Mouse (Mus musculus) liver, postnatal 0 days (tissue): ENCODE data around the gene Lpgat1. TPM values are rescaled to one million over a fixed set of nuclear protein-coding genes. Genes with fewer than 3 reads are reported as not detected.

Experiments
- ATAC-seq: fragments of 200-750 bp; cut with Nextera tagmentation; 2 replicates; pipeline ENCODE4 v1.8.0; 2017; ENCODE audit warnings: mild to moderate bottlenecking, moderate library complexity
- DNase-seq: peaks from one replicate; pipeline ENCODE4 v3.0.0-alpha.2; 2016
- H3K27ac ChIP-seq: fragments of 300-500 bp; sonication (generic); 2 replicates; pipeline ENCODE4 v1.5.1; 2014; ENCODE audit warnings: antibody characterized with exemption, moderate library complexity, mild to moderate bottlenecking, low read depth
- H3K27me3 ChIP-seq: fragments of 300-500 bp; sonication (generic); 2 replicates; pipeline ENCODE4 v1.6.1; 2014; ENCODE audit warnings: low read length, control low read depth, mixed read lengths; ENCODE audit not compliant: insufficient read depth
- H3K36me3 ChIP-seq: fragments of 300-500 bp; sonication (generic); replicated peaks from 2 replicates; pipeline ENCODE4 v1.6.1; 2014; ENCODE audit warnings: mild to moderate bottlenecking, control low read depth, low read length, moderate library complexity, mixed read lengths; ENCODE audit not compliant: insufficient read depth
- H3K4me1 ChIP-seq: fragments of 300-500 bp; sonication (generic); 2 replicates; pipeline ENCODE4 v1.6.1; 2014; ENCODE audit warnings: antibody characterized with exemption, mild to moderate bottlenecking, control low read depth; ENCODE audit not compliant: insufficient read depth
- H3K4me2 ChIP-seq: fragments of 300-500 bp; sonication (generic); 2 replicates; pipeline ENCODE4 v1.6.1; 2014; ENCODE audit warnings: low read depth, mild to moderate bottlenecking, low read length, moderate library complexity, mixed read lengths
- H3K4me3 ChIP-seq: fragments of 300-500 bp; sonication (generic); 2 replicates; pipeline ENCODE4 v1.5.1; 2014; ENCODE audit warnings: low read depth, low read length
- H3K9ac ChIP-seq: fragments of 300-500 bp; sonication (generic); replicated peaks from 2 replicates; pipeline ENCODE4 v1.6.1; 2014; ENCODE audit warnings: mild to moderate bottlenecking, moderate library complexity
- H3K9me3 ChIP-seq: fragments of 300-500 bp; sonication (generic); 2 replicates; pipeline ENCODE4 v1.6.1; 2016; ENCODE audit warnings: mild to moderate bottlenecking, control low read depth, low read length, mixed read lengths
- CTCF ChIP-seq: sonication (generic); IDR thresholded peaks from 2 replicates; pipeline ENCODE4 v1.5.1; 2016; ENCODE audit warnings: antibody characterized with exemption, low read depth
- EP300 ChIP-seq: IDR thresholded peaks from 2 replicates; pipeline ENCODE4 v1.6.1; 2016; ENCODE audit warnings: antibody characterized with exemption, low read depth, mild to moderate bottlenecking
- WGBS: fragments of 180-500 bp; shearing (Covaris S2); extraction: QIAGEN DNeasy Blood & Tissue Kit; methylation state at CpG from one replicate; pipeline ENCODE4 v1.1.7; 2014; ENCODE audit not compliant: insufficient replicate concordance; 5-methylcytosine and 5-hydroxymethylcytosine counted together
- polyA plus RNA-seq: library from polyadenylated mRNA; unstranded; fragments of >200 nt; fragmentation: Nextera tagmentation; extraction: Ambion mirVana; gene quantifications from 2 replicates; pipeline ENCODE4 v1.2.1, GENCODE M21; 2015

The Lpgat1 gene
- polyA plus RNA-seq, 1 experiment from 2014 or later: 95.0 TPM

GRCm38 (mm10) chr1:191698253-191698795 is 19.3 kb upstream of the Lpgat1 start:
- Histone ChIP-seq H3K9me3 (no peaks in the 10 kb centered on the region), H3K4me1 (peaks cover 5% of the 10 kb centered on the region; the same call in 1 of the 2 replicates), H3K27ac (no peak overlapping the region), H3K4me2 (no peak overlapping the region), H3K9ac (no peak overlapping the region), H3K36me3 (no peaks in the 10 kb centered on the region), H3K27me3 (no peaks in the 10 kb centered on the region), H3K4me3 (no peak overlapping the region)
- no peak for TF ChIP-seq EP300
- no peak for TF ChIP-seq CTCF
- DNase-seq (no peak), ATAC-seq (no peak)
- 69% methylated on average over 1 of the region's 1 CpGs for WGBS

GRCm38 (mm10) chr1:191704535-191704934 is 13.1 kb upstream of the Lpgat1 start:
- 32% methylated on average over 4 of the region's 4 CpGs for WGBS
- TF ChIP-seq CTCF (no peak), EP300 (no peak)
- no peak overlapping the region for H3K9ac ChIP-seq

GRCm38 (mm10) chr1:191706541-191707078 is 11.0 kb upstream of the Lpgat1 start:
- no peaks in the 10 kb centered on the region for H3K36me3 ChIP-seq
- H3K9me3 ChIP-seq: no peaks in the 10 kb centered on the region
- no peak overlapping the region for H3K4me2 ChIP-seq
- DNase-seq: no peak
- ATAC-seq: peak; percentile 55
- H3K4me1 ChIP-seq: no peaks in the 10 kb centered on the region
- H3K27me3 ChIP-seq: no peaks in the 10 kb centered on the region
- no peak overlapping the region for H3K9ac ChIP-seq
- 59% methylated on average over 3 of the region's 3 CpGs for WGBS
- H3K27ac ChIP-seq: peak overlapping the region; percentile 17; the same call in 1 of the 2 replicates
- TF ChIP-seq EP300 (no peak), CTCF (no peak)
- H3K4me3 ChIP-seq: no peak overlapping the region

More at GRCm38 (mm10) chr1:191704535-191704934, 13.1 kb upstream of the Lpgat1 start:
- Histone ChIP-seq H3K27me3 (no peaks in the 10 kb centered on the region), H3K4me3 (no peak overlapping the region), H3K27ac (no peak overlapping the region), H3K4me2 (no peak overlapping the region), H3K4me1 (no peaks in the 10 kb centered on the region), H3K9me3 (no peaks in the 10 kb centered on the region), H3K36me3 (no peaks in the 10 kb centered on the region)
- DNase-seq (no peak), ATAC-seq (no peak)

GRCm38 (mm10) chr1:191709811-191710210 is 7.8 kb upstream of the Lpgat1 start:
- Histone ChIP-seq H3K4me3 (no peak overlapping the region), H3K27ac (no peak overlapping the region), H3K9me3 (no peaks in the 10 kb centered on the region), H3K36me3 (no peaks in the 10 kb centered on the region), H3K4me1 (no peaks in the 10 kb centered on the region), H3K27me3 (no peaks in the 10 kb centered on the region), H3K9ac (no peak overlapping the region), H3K4me2 (no peak overlapping the region)
- 65% methylated on average over 2 of the region's 2 CpGs for WGBS
- ATAC-seq: no peak
- TF ChIP-seq EP300: no peak
- no peak for TF ChIP-seq CTCF
- no peak for DNase-seq

- Histone ChIP-seq H3K4me1 (no peaks in the 10 kb centered on the region), H3K27me3 (no peaks in the 10 kb centered on the region), H3K4me3 (no peak overlapping the region), H3K9ac (no peak overlapping the region), H3K36me3 (no peaks in the 10 kb centered on the region), H3K4me2 (no peak overlapping the region), H3K27ac (no peak overlapping the region), H3K9me3 (no peaks in the 10 kb centered on the region)
- no peak for TF ChIP-seq EP300
- no peak for TF ChIP-seq CTCF
- WGBS: 80% methylated on average over 4 of the region's 4 CpGs
- ATAC-seq: no peak
- DNase-seq: no peak
These were observed 5.3 kb upstream of the Lpgat1 start for GRCm38 (mm10) chr1:191712224-191712838.

GRCm38 (mm10) chr1:191713813-191714212 is 3.8 kb upstream of the Lpgat1 start:
- WGBS: 75% methylated on average over 3 of the region's 3 CpGs
- H3K9ac ChIP-seq: no peak overlapping the region
- DNase-seq: no peak

More at GRCm38 (mm10) chr1:191713813-191714212, 3.8 kb upstream of the Lpgat1 start:
- H3K27me3 ChIP-seq: peaks cover 3% of the 10 kb centered on the region; the same call in 1 of the 2 replicates
- H3K9me3 ChIP-seq: no peaks in the 10 kb centered on the region
- no peaks in the 10 kb centered on the region for H3K36me3 ChIP-seq
- no peak overlapping the region for H3K4me3 ChIP-seq
- TF ChIP-seq CTCF: no peak
- TF ChIP-seq EP300: no peak
- H3K4me1 ChIP-seq: no peaks in the 10 kb centered on the region
- no peak overlapping the region for H3K27ac ChIP-seq
- no peak for ATAC-seq
- H3K4me2 ChIP-seq: no peak overlapping the region
